Mouse (Mus musculus): Measurements from ENCODE around the gene Zc3h12d.
"Not testable (repeated sequence)": the region's sequence is repeated elsewhere in the genome, so short reads cannot be mapped to it uniquely, and the experiment has no call there.

Zc3h12d gene

GRCm38 (mm10) chr10:7874194-7874593, 41.9 kb downstream of the Zc3h12d start:
- no peak for DNase-seq (ENCODE audit: low spot score)

GRCm38 (mm10) chr10:7880283-7880682, 48.0 kb downstream of the Zc3h12d start:
- DNase-seq (ENCODE audit: low spot score): not testable (repeated sequence)

- DNase-seq (ENCODE audit: low spot score): no peak
Measured at GRCm38 (mm10) chr10:7881971-7882370, 49.7 kb downstream of the Zc3h12d start.

GRCm38 (mm10) chr10:7883524-7883923, 51.3 kb downstream of the Zc3h12d start:
- no peak for DNase-seq (ENCODE audit: low spot score)

DNA sequence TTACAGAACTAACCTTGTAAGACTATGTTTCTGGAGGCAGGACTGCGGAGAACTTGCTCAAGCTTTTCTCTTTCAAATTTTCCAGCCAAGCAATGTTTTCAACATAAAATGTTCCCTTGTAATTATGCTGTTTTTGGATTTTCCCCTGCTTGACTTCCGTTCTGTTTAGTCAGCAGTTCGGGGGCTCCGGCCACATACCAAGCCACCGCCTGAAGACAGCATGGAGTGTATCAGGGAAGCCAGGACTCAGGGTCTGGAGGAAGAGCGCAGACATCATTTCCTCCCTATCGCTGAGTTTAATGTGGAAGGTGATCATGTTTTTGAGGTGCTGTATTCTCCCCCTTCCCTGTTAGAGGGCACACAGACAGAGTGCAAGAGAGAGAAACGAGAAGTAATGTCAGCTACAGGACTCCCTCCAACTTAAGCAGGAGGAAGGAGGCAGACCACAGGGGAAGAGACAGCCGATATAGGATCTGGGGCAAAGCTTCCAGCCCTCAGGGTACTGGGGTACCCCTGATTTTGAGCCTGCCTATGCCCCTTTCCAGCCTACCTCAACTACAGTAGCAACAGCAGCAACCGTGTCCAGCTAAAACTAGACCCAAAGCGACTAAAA, 56.1 kb downstream of the Zc3h12d start:
- no peak for DNase-seq (ENCODE audit: low spot score)

- DNase-seq (ENCODE audit: low spot score): no peak
Measured at GRCm38 (mm10) chr10:7900719-7901627, 68.7 kb downstream of the Zc3h12d start.

GRCm38 (mm10) chr10:7904157-7904556, 71.9 kb downstream of the Zc3h12d start:
- DNase-seq (ENCODE audit: low spot score): no peak

DNA sequence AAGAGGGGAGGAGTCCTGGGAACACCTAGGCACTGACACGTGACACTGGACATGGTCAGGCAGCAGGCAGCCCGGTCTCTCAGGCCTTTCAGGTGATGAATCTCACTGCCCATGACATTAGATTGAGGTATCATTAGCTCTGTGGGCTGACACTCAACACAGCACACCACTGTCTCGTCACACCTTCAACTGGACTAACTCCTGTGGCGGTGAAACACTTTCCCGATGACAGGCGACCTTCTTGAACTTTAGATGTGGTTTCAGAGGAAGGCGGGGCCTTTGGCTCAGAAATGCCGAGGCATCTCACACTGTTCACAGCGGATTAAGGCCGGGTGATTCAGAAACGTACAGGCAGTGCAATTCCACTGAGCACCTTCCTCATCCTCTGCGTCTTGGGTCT, 74.9 kb downstream of the Zc3h12d start:
- DNase-seq (ENCODE audit: low spot score): no peak

- DNase-seq (ENCODE audit: low spot score): no peak
Measured at GRCm38 (mm10) chr10:7911268-7911667, 79.0 kb downstream of the Zc3h12d start.

All from ovary, postnatal 10 days (tissue).